Mouse (Mus musculus): ENCODE measurements at regions not wholly inside any gene's neighbourhood (a gene's known extent, or its start where the extent isn't known, plus 50 kb on each side); places are given as distances from the start of the nearest gene placed in this dataset.
"Not testable (repeated sequence)": the region's sequence is repeated elsewhere in the genome, so short reads cannot be mapped to it uniquely, and the experiment has no call there.

DNA sequence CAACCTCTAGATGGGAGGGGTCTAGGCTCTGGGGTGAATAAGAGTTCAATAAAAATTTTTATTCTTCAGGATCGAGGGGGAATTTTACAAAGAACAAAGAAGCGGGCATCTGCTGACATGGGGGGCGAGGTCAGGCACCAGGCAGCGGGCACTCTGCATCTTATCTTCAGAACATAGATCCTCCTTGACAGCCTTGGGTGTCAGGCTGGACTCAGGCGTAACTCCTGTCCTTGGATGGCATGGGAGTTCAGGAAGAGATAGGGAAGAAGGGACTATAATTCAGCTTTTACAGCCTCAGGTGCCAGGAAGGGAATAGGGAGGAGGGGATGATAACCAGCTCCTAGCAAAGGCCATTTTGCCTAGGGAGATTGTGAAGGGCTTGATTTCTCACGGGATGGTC is 753.1 kb downstream of the Gm10330 start:
- DNase-seq (ENCODE audit: low spot score) = not testable (repeated sequence)

DNA sequence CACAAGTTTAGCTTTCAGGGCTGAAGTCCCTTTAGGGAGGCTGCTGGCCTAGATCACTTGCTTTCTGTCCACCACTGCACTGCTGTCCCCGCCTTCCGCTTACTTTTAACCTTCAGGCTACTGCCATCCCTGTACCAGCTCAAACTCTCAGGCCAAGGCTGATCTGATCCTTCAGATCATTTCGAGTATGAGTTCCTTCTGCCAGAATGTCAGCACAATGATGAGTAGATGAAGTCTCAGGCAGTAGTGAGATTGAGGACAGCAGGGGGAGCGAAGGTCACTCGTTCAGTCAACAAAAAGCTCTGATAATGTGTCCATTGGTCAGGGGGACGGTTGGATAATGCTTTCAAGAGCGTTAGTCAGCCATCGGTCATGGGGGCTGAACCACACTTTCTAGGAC is 756.5 kb downstream of the Gm10330 start:
- DNase-seq (ENCODE audit: low spot score) = not testable (repeated sequence)

DNA sequence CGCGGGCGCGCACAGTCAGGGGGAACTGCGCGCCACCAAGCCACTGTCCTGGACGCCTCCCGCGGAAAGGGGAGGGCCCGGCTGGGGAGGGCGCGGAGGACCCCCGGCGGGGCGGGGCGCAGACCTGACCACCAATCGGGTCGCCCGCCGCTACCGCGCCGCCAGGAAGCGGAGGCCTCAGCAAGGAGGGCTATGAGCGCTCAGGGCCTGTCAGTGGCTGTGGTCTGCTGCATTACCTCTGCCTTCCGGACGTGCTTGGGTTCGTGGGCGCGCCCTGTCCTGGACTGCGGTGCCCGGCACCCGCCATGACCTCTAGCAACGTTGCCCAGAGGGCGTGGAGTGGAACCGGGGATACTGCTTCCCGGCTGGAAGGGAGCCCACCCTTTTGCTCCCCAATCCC is 769.9 kb downstream of the Gm10330 start:
- DNase-seq (ENCODE audit: low spot score) = peak; percentile 1

DNA sequence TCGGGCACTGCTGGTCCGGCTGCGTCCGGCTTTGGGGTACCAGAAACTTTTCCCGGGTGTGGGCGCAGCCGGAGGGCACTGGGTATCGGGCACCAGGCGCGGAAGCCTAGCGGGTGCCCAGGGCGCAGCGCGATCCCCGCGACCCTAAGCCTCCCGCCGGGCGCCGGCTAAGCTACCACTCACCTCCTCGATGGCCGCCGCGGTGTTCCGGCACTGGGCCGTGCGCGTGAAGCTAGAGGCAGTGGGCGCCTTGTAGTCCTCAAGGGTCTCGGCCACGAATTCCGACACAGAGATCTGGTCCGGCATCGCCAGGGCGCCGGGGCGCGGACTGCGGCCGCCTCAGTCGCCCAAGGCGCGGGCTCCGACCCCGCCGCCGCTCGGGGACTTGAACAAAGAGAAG is 770.4 kb downstream of the Gm10330 start:
- not testable (repeated sequence) for DNase-seq (ENCODE audit: low spot score)
